Mouse (Mus musculus) liver, adult 2 months (tissue): Measurements from ENCODE around the gene Vcp.

Experiments used
- CTCF ChIP-seq: fragments of 200-500 bp; IDR thresholded peaks from 2 replicates; pipeline ENCODE4 v1.5.1; 2011; ENCODE audit warnings: low read depth, low read length, control low read depth
- POLR2A ChIP-seq: fragments of 200-500 bp; IDR thresholded peaks from 2 replicates; pipeline ENCODE4 v1.6.1; 2011; ENCODE audit warnings: low read length, control low read depth; ENCODE audit not compliant: insufficient read depth; ENCODE audit errors: extremely low read depth

DNA sequence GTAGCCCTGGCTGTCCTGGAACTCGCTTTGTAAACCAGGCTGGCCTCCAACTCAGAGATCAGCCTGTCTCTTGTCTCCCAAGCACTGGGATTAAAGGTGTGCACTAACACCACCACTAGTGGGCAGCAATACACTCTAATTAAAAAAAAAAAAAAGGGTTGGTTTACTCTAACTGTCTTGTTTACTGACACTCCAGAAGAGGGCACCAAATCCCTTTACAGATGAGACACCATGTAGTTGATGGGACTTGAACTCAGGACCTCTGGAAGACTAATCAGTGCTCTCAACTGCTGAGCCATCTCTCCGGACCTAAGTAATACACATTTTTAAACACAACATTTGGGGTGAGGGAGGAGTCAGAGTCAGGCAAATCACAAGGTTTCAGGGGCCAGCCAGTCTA, 5.5 kb upstream of the Vcp start:
- TF ChIP-seq POLR2A (no peak), CTCF (no peak)
